Mouse (Mus musculus): ENCODE data around the gene Cryba4. TPM values are rescaled to one million over a fixed set of nuclear protein-coding genes. Genes with fewer than 3 reads are reported as not detected.
A peak's percentile ranks its signal among the peaks of the same experiment; 100 is the strongest.

The Cryba4 gene
- polyA plus RNA-seq, 1 experiment from 2014 or later: 1.5 TPM

DNA sequence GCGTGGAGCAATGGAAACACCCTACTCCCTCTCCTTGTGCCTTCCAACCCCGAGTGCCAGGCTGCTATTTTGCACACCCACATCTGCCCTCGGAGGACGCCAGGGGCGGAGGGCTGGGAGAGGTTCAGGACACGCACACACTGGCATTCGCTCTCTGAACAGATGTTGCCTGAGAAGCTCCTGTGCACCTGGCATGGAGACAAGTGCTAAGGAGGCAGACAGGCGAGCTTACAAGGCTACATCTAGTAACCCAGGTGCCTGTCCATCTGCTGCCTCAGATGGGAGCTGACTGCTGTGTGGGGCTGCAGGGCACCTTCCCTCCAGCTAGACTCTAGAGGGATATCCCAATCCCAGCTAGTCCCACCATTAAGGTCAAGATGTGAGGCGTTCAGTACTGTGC, 4.1 kb upstream of the Cryba4 start:
- H3K4me3 ChIP-seq (ENCODE audit: low read depth, low read length): no peak overlapping the region
- H3K27ac ChIP-seq (ENCODE audit: low read length): no peak overlapping the region
- no peak overlapping the region for H3K4me2 ChIP-seq (replicated peaks; ENCODE audit: low read depth, low read length)
- no peaks in the 10 kb centered on the region for H3K9me3 ChIP-seq (ENCODE audit: low read length)
- H3K27me3 ChIP-seq (replicated peaks; ENCODE audit: insufficient read depth, low read length): no peaks in the 10 kb centered on the region
- WGBS: 71% methylated on average over 9 of the region's 9 CpGs
- ATAC-seq (no peak), DNase-seq (ENCODE audit: low spot score) (no peak)
- no peak for TF ChIP-seq EP300 (IDR thresholded peaks at IDR 0.05)
- no peak for TF ChIP-seq CTCF (IDR thresholded peaks at IDR 0.05)
- H3K9ac ChIP-seq (replicated peaks; ENCODE audit: low read depth): no peak overlapping the region
- H3K4me1 ChIP-seq (ENCODE audit: insufficient read depth, low read depth, low read length): peaks cover 4% of the 10 kb centered on the region
- no peaks in the 10 kb centered on the region for H3K36me3 ChIP-seq (ENCODE audit: insufficient read depth, low read length)

DNA sequence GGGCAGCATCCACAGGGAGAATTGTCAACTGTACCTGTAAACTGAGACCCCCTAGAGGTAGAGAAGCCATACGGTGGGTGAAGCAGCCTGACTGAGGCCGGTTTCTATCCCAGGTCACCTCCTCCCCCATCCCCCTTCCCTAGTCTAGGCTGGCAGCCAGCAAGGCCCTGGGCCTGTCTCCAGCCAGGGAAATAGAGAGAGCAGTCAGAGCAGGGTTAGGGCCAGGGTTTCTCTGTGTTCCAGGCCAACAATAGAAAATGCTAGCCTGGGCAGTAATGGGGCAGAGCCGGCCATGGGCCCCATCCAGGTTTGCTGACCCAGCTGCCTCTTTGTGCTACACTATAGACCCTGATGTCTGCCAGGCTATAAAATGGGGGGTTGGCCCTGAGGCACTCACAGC, 3.1 kb upstream of the Cryba4 start, which contains the start of gene Crybb1:
TSS of gene Crybb1 (plus strand) at position 390 of the 400 bp plus-strand sequence.
- no peak within 1 kb of the TSS for H3K4me3 ChIP-seq (ENCODE audit: low read depth, low read length)
- ATAC-seq (no peak), DNase-seq (ENCODE audit: low spot score) (no peak)
- H3K36me3 ChIP-seq (ENCODE audit: insufficient read depth, low read length): no peaks in the 10 kb centered on the region
- no peak within 1 kb of the TSS for H3K4me2 ChIP-seq (replicated peaks; ENCODE audit: low read depth, low read length)
- H3K27ac ChIP-seq (ENCODE audit: low read length): no peak within 1 kb of the TSS
- H3K9ac ChIP-seq (replicated peaks; ENCODE audit: low read depth): no peak within 1 kb of the TSS
- H3K4me1 ChIP-seq (ENCODE audit: insufficient read depth, low read depth, low read length): peaks cover 4% of the 10 kb centered on the region
- H3K9me3 ChIP-seq (ENCODE audit: low read length): no peaks in the 10 kb centered on the region
- TF ChIP-seq CTCF (IDR thresholded peaks at IDR 0.05): no peak
- TF ChIP-seq EP300 (IDR thresholded peaks at IDR 0.05): no peak
- 47% methylated on average over 3 of the region's 3 CpGs for WGBS
- no peaks in the 10 kb centered on the region for H3K27me3 ChIP-seq (replicated peaks; ENCODE audit: insufficient read depth, low read length)

DNA sequence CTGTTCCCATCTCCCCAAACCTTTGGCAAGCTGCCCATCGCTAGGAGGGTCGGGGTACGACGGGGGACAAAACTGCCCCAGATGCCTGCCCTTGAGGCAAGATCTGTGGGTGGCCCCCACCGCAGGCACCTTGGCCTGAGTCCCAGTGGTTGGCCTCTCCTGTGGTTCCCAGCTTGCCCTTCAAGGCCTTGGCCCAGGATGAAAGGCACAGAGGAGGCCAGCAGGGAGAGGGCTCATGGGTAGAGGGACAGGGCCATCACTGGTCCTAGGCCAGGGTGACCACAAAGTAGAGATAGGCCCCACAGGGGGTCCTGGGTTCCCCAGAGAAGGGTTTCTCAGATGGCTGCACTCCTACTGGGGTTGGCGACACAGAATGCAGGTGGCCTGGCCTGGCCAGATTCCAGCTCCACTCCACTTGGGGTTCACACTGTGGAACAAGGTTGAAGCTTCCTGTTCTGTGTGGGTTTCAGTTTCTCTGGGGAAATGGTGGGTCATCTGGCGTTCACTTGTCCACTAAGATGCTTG, 2.0 kb upstream of the Cryba4 start:
- H3K27ac ChIP-seq (ENCODE audit: low read length): 0 out of 2 replicates have a peak overlapping the region, but pooled peaks have one; percentile 14
- no peak overlapping the region for H3K4me2 ChIP-seq (replicated peaks; ENCODE audit: low read depth, low read length)
- WGBS: 40% methylated on average over 7 of the region's 7 CpGs
- H3K9ac ChIP-seq (replicated peaks; ENCODE audit: low read depth): no peak overlapping the region
- no peaks in the 10 kb centered on the region for H3K27me3 ChIP-seq (replicated peaks; ENCODE audit: insufficient read depth, low read length)
- DNase-seq (ENCODE audit: low spot score) (no peak), ATAC-seq (0 out of 2 replicates have a peak, but pooled peaks have one; percentile 11)
- TF ChIP-seq CTCF (IDR thresholded peaks at IDR 0.05) (no peak), EP300 (IDR thresholded peaks at IDR 0.05) (no peak)
- H3K4me1 ChIP-seq (ENCODE audit: insufficient read depth, low read depth, low read length): peaks cover 4% of the 10 kb centered on the region
- no peaks in the 10 kb centered on the region for H3K9me3 ChIP-seq (ENCODE audit: low read length)
- H3K4me3 ChIP-seq (ENCODE audit: low read depth, low read length): no peak overlapping the region
- no peaks in the 10 kb centered on the region for H3K36me3 ChIP-seq (ENCODE audit: insufficient read depth, low read length)

DNA sequence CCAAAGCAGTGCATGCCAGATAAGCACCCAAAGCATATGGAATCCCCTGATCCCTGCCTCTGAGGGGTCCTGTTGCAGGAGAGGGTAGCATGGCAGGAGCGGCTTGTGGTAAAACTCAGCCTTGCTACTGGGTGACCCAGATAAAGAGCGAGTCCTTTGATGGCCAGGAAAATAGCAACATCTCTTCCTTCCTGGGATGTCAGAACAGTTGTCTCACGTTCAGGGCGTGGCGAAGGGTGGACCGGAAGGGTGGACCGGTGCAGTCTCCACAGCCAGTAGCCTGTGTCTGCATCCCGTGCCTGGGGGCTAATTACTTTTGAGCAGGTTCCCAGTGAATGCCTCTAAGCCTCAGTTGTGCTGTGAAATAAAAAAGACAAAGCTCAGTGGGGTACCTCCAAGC, 851 bp upstream of the Cryba4 start:
- Histone ChIP-seq H3K4me3 (ENCODE audit: low read depth, low read length) (no peak overlapping the region), H3K9ac (replicated peaks; ENCODE audit: low read depth) (no peak overlapping the region), H3K36me3 (ENCODE audit: insufficient read depth, low read length) (no peaks in the 10 kb centered on the region), H3K27ac (ENCODE audit: low read length) (no peak overlapping the region), H3K4me2 (replicated peaks; ENCODE audit: low read depth, low read length) (no peak overlapping the region), H3K27me3 (replicated peaks; ENCODE audit: insufficient read depth, low read length) (no peaks in the 10 kb centered on the region), H3K4me1 (ENCODE audit: insufficient read depth, low read depth, low read length) (peaks cover 4% of the 10 kb centered on the region), H3K9me3 (ENCODE audit: low read length) (no peaks in the 10 kb centered on the region)
- peak; percentile 50 for DNase-seq (ENCODE audit: low spot score)
- 32% methylated on average over 8 of the region's 8 CpGs for WGBS
- peak; percentile 77 for ATAC-seq
- TF ChIP-seq EP300 (IDR thresholded peaks at IDR 0.05) (peak; percentile 75), CTCF (IDR thresholded peaks at IDR 0.05) (no peak)

DNA sequence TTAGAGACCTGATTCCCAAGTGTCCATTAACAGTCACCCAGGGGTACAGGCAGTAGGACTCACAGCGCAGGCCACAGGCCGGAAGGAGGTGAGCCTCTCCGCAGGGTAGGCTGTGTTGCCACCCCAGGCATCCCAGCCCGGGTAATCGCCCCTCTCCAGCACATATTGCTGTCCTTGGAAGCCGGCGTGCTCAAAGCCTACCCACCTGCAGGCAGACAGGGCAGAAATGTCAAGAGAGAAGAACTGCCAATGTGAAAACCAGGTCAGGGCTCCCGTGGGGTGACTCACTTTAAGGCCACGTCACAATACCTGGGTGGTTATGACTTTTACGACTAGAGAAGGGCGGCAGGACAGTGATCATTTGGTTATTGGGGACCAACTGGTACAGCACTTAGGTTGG, 3.2 kb downstream of the Cryba4 start:
- no peak for DNase-seq (ENCODE audit: low spot score)
- WGBS: 86% methylated on average over 11 of the region's 11 CpGs
- no peak overlapping the region for H3K4me3 ChIP-seq (ENCODE audit: low read depth, low read length)
- H3K9me3 ChIP-seq (ENCODE audit: low read length): no peaks in the 10 kb centered on the region
- no peaks in the 10 kb centered on the region for H3K27me3 ChIP-seq (replicated peaks; ENCODE audit: insufficient read depth, low read length)
- H3K4me2 ChIP-seq (replicated peaks; ENCODE audit: low read depth, low read length): no peak overlapping the region
- ATAC-seq: no peak
- H3K27ac ChIP-seq (ENCODE audit: low read length): no peak overlapping the region
- H3K4me1 ChIP-seq (ENCODE audit: insufficient read depth, low read depth, low read length): no peaks in the 10 kb centered on the region; the same call in 1 of the 2 replicates
- no peaks in the 10 kb centered on the region for H3K36me3 ChIP-seq (ENCODE audit: insufficient read depth, low read length)
- no peak for TF ChIP-seq CTCF (IDR thresholded peaks at IDR 0.05)
- no peak for TF ChIP-seq EP300 (IDR thresholded peaks at IDR 0.05)
- no peak overlapping the region for H3K9ac ChIP-seq (replicated peaks; ENCODE audit: low read depth)

DNA sequence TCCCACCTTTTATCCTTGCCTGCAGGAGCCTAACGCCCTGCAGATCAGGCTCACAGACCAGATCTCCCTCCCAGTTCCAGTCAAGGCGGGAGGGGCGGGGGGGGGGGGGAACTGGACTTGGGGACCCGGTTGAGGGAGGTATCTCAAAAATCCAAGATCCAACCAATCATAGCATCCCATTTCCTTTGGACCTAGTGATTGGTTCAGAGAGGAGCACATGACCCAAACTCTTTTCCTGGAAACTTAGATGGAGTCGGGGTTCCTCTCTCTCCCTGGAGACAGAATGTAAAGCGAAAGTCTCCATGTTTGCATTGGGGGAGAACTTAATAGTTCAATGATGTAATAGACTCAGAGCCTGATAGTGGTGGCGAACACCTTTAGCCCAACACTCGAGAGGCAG, 4.9 kb downstream of the Cryba4 start:
- H3K4me2 ChIP-seq (replicated peaks; ENCODE audit: low read depth, low read length): no peak overlapping the region
- H3K4me3 ChIP-seq (ENCODE audit: low read depth, low read length): no peak overlapping the region
- no peak overlapping the region for H3K9ac ChIP-seq (replicated peaks; ENCODE audit: low read depth)
- no peaks in the 10 kb centered on the region for H3K4me1 ChIP-seq (ENCODE audit: insufficient read depth, low read depth, low read length)
- no peak overlapping the region for H3K27ac ChIP-seq (ENCODE audit: low read length)
- WGBS: 39% methylated on average over 7 of the region's 8 CpGs
- H3K27me3 ChIP-seq (replicated peaks; ENCODE audit: insufficient read depth, low read length): no peaks in the 10 kb centered on the region
- H3K9me3 ChIP-seq (ENCODE audit: low read length): no peaks in the 10 kb centered on the region
- ATAC-seq (no peak), DNase-seq (ENCODE audit: low spot score) (no peak)
- TF ChIP-seq EP300 (IDR thresholded peaks at IDR 0.05): no peak
- TF ChIP-seq CTCF (IDR thresholded peaks at IDR 0.05): no peak
- H3K36me3 ChIP-seq (ENCODE audit: insufficient read depth, low read length): no peaks in the 10 kb centered on the region

Data from lung, postnatal 0 days (tissue).